13 mouse cellular contexts compared by ENCODE assay signal in genomic region chr2:70673445-70674126, GRCm38 (mm10). TPM values are rescaled to one million over a fixed set of nuclear protein-coding genes. Genes with fewer than 3 reads are reported as not detected.
DNase-seq lines count a peak whose midpoint lies in the region; ATAC-seq lines count a peak whose summit lies in the region.
"Had no signal": no experiment of that assay in that cellular context is flagged by ENCODE, and none has a peak within 500 bp of the region (broad histone marks: within the 10 kb centered on the region; RNA-seq: fewer than 3 reads in every experiment).

No protein-coding gene starts in this region.

- H3K4me1 ChIP-seq in hindbrain, embryonic 14.5 days (replicated peaks; ENCODE audit: control insufficient read depth, insufficient read depth, low read length): no peaks in the 10 kb centered on the region
- peaks cover 2% of the 10 kb centered on the region; the same call in 1 of the 2 replicates for H3K4me1 ChIP-seq in hindbrain, embryonic 10.5 days (replicated peaks)
- no peaks in the 10 kb centered on the region for H3K4me1 ChIP-seq in midbrain, embryonic 11.5 days (ENCODE audit: control insufficient read depth, insufficient read depth, low read length)
- H3K4me1 ChIP-seq in midbrain, embryonic 15.5 days: no peaks in the 10 kb centered on the region
- H3K4me1 ChIP-seq: forebrain, embryonic 13.5 days; stomach, embryonic 15.5 days had no signal

- H3K4me3 ChIP-seq in hindbrain, embryonic 14.5 days (replicated peaks; ENCODE audit: low read length): no peak overlapping the region
- H3K4me3 ChIP-seq in hindbrain, embryonic 10.5 days: no peak overlapping the region
- H3K4me3 ChIP-seq in midbrain, embryonic 11.5 days (ENCODE audit: low read depth, low read length): no peak overlapping the region
- H3K4me3 ChIP-seq in midbrain, embryonic 15.5 days: no peak overlapping the region
- H3K4me3 ChIP-seq: forebrain, embryonic 13.5 days; midbrain, embryonic 10.5 days; stomach, embryonic 15.5 days had no signal

- no peak overlapping the region for H3K9ac ChIP-seq in hindbrain, embryonic 14.5 days
- H3K9ac ChIP-seq in midbrain, embryonic 11.5 days (ENCODE audit: low read length): no peak overlapping the region
- H3K9ac ChIP-seq in midbrain, embryonic 15.5 days: no peak overlapping the region
- H3K9ac ChIP-seq: forebrain, embryonic 13.5 days; stomach, embryonic 15.5 days had no signal

- 85% methylated on average over 7 of the region's 7 CpGs for WGBS in hindbrain, embryonic 14.5 days
- 89% methylated on average over 7 of the region's 7 CpGs for WGBS in hindbrain, embryonic 10.5 days
- WGBS in midbrain, embryonic 11.5 days: 89% methylated on average over 7 of the region's 7 CpGs
- 80% methylated on average over 7 of the region's 7 CpGs for WGBS in midbrain, embryonic 15.5 days

- no peaks in the 10 kb centered on the region for H3K9me3 ChIP-seq in hindbrain, embryonic 14.5 days (ENCODE audit: control insufficient read depth, low read length)
- no peaks in the 10 kb centered on the region for H3K9me3 ChIP-seq in hindbrain, embryonic 10.5 days
- no peaks in the 10 kb centered on the region for H3K9me3 ChIP-seq in midbrain, embryonic 11.5 days (ENCODE audit: control insufficient read depth, low read length)
- H3K9me3 ChIP-seq in midbrain, embryonic 15.5 days: no peaks in the 10 kb centered on the region
- H3K9me3 ChIP-seq: forebrain, embryonic 13.5 days; midbrain, embryonic 10.5 days; stomach, embryonic 15.5 days had no signal

- no peak for ATAC-seq in hindbrain, embryonic 14.5 days (ENCODE audit: low FRiP score)
- no peak for ATAC-seq in midbrain, embryonic 11.5 days (ENCODE audit: low FRiP score)
- ATAC-seq in midbrain, embryonic 15.5 days (replicated peaks): no peak
- ATAC-seq: forebrain, embryonic 13.5 days had no signal

- no peak overlapping the region for H3K27ac ChIP-seq in hindbrain, embryonic 14.5 days
- H3K27ac ChIP-seq in hindbrain, embryonic 10.5 days: no peak overlapping the region
- H3K27ac ChIP-seq in midbrain, embryonic 11.5 days (ENCODE audit: low read depth, low read length): no peak overlapping the region
- H3K27ac ChIP-seq in midbrain, embryonic 15.5 days: no peak overlapping the region
- H3K27ac ChIP-seq: forebrain, embryonic 13.5 days; midbrain, embryonic 10.5 days; stomach, embryonic 15.5 days had no signal

- peaks cover 8% of the 10 kb centered on the region for H3K36me3 ChIP-seq in hindbrain, embryonic 14.5 days (replicated peaks; ENCODE audit: control insufficient read depth, insufficient read depth)
- H3K36me3 ChIP-seq in hindbrain, embryonic 10.5 days: peaks cover 13% of the 10 kb centered on the region
- H3K36me3 ChIP-seq in midbrain, embryonic 11.5 days (ENCODE audit: control insufficient read depth, insufficient read depth, low read length): 0 out of 2 replicates have a peak, but pooled peaks cover 5% of the 10 kb centered on the region
- peaks cover under 1% of the 10 kb centered on the region; the same call in 1 of the 2 replicates for H3K36me3 ChIP-seq in midbrain, embryonic 15.5 days (replicated peaks)

- no peaks in the 10 kb centered on the region for H3K27me3 ChIP-seq in hindbrain, embryonic 14.5 days (ENCODE audit: control insufficient read depth, insufficient read depth, low read length)
- no peaks in the 10 kb centered on the region for H3K27me3 ChIP-seq in hindbrain, embryonic 10.5 days (ENCODE audit: insufficient read depth, poor library complexity, severe bottlenecking)
- H3K27me3 ChIP-seq in midbrain, embryonic 11.5 days (ENCODE audit: control insufficient read depth, insufficient read depth, low read length): no peaks in the 10 kb centered on the region
- no peaks in the 10 kb centered on the region for H3K27me3 ChIP-seq in midbrain, embryonic 15.5 days (replicated peaks)
- H3K27me3 ChIP-seq: forebrain, embryonic 13.5 days; stomach, embryonic 15.5 days had no signal

- no peak overlapping the region for H3K4me2 ChIP-seq in hindbrain, embryonic 14.5 days (replicated peaks)
- no peak overlapping the region for H3K4me2 ChIP-seq in midbrain, embryonic 11.5 days
- H3K4me2 ChIP-seq in midbrain, embryonic 15.5 days: no peak overlapping the region
- H3K4me2 ChIP-seq: forebrain, embryonic 13.5 days; stomach, embryonic 15.5 days had no signal

- peak; percentile 65 for DNase-seq in hindbrain, embryonic 14.5 days (ENCODE audit: low spot score)
- no peak for DNase-seq in hindbrain, embryonic 10.5 days (ENCODE audit: low spot score)
- peak; percentile 85 for DNase-seq in midbrain, embryonic 11.5 days (ENCODE audit: low spot score, missing footprints)
- peak; percentile 69 for DNase-seq in brain, adult 2 months (ENCODE audit: low read depth, low spot score)
- peak; percentile 36 for DNase-seq in retina, postnatal 1 day
- no peak for DNase-seq in cerebellum, adult 11-12 months
- no peak for DNase-seq in right cerebral cortex, postnatal 25 days
- DNase-seq: cerebellum, adult 9-10 months; kidney, adult 18-20 months had no signal

RNA-seq across cellular contexts. Expression of gene Gm26558, which starts 11.7 kb away (rescaled TPM):
- polyA plus RNA-seq in hindbrain, embryonic 14.5 days (2014; fragmentation: Nextera tagmentation; extraction: Ambion mirVana): 4.6 and 5.0 TPM in 2 replicates
- polyA plus RNA-seq in hindbrain, embryonic 10.5 days (2016; fragmentation: Nextera tagmentation; extraction: Ambion mirVana): 2.7 and 3.2 TPM in 2 replicates
- polyA plus RNA-seq in midbrain, embryonic 11.5 days (2014; fragmentation: Nextera tagmentation; extraction: Ambion mirVana): 2.7 and 4.1 TPM in 2 replicates
- 4.6 and 5.6 TPM in 2 replicates for polyA plus RNA-seq in midbrain, embryonic 15.5 days (2015; fragmentation: Nextera tagmentation; extraction: Ambion mirVana)

RNA-seq across cellular contexts. Expression of gene Gorasp2, which starts 12.2 kb away (rescaled TPM):
- 137 and 146 TPM in 2 replicates for polyA plus RNA-seq in hindbrain, embryonic 14.5 days (2014; fragmentation: Nextera tagmentation; extraction: Ambion mirVana)
- polyA plus RNA-seq in hindbrain, embryonic 10.5 days (2016; fragmentation: Nextera tagmentation; extraction: Ambion mirVana): 156 and 159 TPM in 2 replicates
- polyA plus RNA-seq in midbrain, embryonic 11.5 days (2014; fragmentation: Nextera tagmentation; extraction: Ambion mirVana): 142 and 151 TPM in 2 replicates
- 137 and 141 TPM in 2 replicates for polyA plus RNA-seq in midbrain, embryonic 15.5 days (2015; fragmentation: Nextera tagmentation; extraction: Ambion mirVana)

Comparison
In these comparisons a context has a peak if more than half of its experiments do, and no peak if none do; other contexts are left out.
1. DNase-seq: peak in hindbrain, embryonic 14.5 days (single experiment), midbrain, embryonic 11.5 days (single experiment), brain, adult 2 months (single experiment) and retina, postnatal 1 day (single experiment); none in hindbrain, embryonic 10.5 days (single experiment), cerebellum, adult 11-12 months (single experiment) and right cerebral cortex, postnatal 25 days (single experiment).